Mouse (Mus musculus) embryonic facial prominence, embryonic 15.5 days (tissue): ENCODE measurements around the gene Ttyh1. TPM values are rescaled to one million over a fixed set of nuclear protein-coding genes. Genes with fewer than 3 reads are reported as not detected.

Experiments used
- polyA plus RNA-seq: library from polyadenylated mRNA; unstranded; fragments of >200 nt; fragmentation: Nextera tagmentation; extraction: Ambion mirVana; gene quantifications from 2 replicates; pipeline ENCODE4 v1.2.1, GENCODE M21; 2015

Ttyh1 gene
- polyA plus RNA-seq, 1 experiment from 2014 or later: 6.2 TPM

Other genes starting within 250 kb of the Ttyh1 start
- gene Gm14548, start 221.3 kb upstream of the Ttyh1 start, polyA plus RNA-seq: 0.37 and 0.47 TPM in 2 replicates
- 0.27 and 0.28 TPM in 2 replicates for gene Lilra6, start 203.9 kb upstream of the Ttyh1 start, polyA plus RNA-seq
- 0.95 and 1.0 TPM in 2 replicates for gene Lair1, start 56.2 kb upstream of the Ttyh1 start, polyA plus RNA-seq
- 64.4 and 82.2 TPM in 2 replicates for gene Leng8, start 17.6 kb downstream of the Ttyh1 start, polyA plus RNA-seq
- gene Leng9, start 31.0 kb downstream of the Ttyh1 start, polyA plus RNA-seq: 5.8 and 6.1 TPM in 2 replicates
- gene Cdc42ep5, start 45.5 kb downstream of the Ttyh1 start, polyA plus RNA-seq: 63.2 and 65.0 TPM in 2 replicates
- gene Lilra5, start 118.3 kb downstream of the Ttyh1 start, polyA plus RNA-seq: 0.14 TPM in 1 of 2 replicates, not detected in the other
- gene Ncr1, start 218.3 kb downstream of the Ttyh1 start, polyA plus RNA-seq: not detected in 2 replicates